Mouse (Mus musculus) C2C12 (cell line): ENCODE measurements at regions not wholly inside any gene's neighbourhood (a gene's known extent, or its start where the extent isn't known, plus 50 kb on each side); places are given as distances from the start of the nearest gene placed in this dataset.

Source experiments
- CTCF ChIP-seq: IDR thresholded peaks from one replicate; pipeline ENCODE4 v1.5.1; 2011; ENCODE audit not compliant: control insufficient read depth, insufficient read depth, insufficient read length
- MAX ChIP-seq: IDR thresholded peaks from one replicate; pipeline ENCODE4 v1.6.1; 2011; ENCODE audit warnings: mild to moderate bottlenecking, control low read depth
- USF1 ChIP-seq: IDR thresholded peaks from one replicate; pipeline ENCODE4 v1.6.1; 2011; ENCODE audit warnings: low read depth, mild to moderate bottlenecking, control low read depth, moderate library complexity

DNA sequence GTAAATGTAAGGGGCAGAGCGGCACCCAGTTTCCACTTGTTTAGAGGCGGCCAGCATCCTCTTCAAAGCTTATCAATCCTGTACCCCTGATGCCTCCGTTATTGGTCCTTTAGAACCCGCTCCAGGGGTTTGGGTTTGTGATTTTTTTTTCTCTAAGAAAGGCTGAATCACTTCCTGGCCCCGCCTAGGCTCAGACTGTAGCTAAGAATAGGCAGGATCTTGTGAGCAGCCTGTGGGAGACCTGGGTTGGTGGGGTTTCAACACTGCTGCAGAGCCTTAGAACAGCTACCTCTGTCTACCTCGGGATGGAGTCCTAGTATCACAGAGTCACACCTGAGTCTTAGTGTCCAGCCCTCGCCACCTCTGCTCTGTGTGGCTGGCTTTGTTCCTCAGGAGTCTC, 327.9 kb downstream of the Matn1 start:
- TF ChIP-seq MAX (no peak), USF1 (no peak), CTCF (no peak)
